Mouse (Mus musculus) spleen, adult 2 months (tissue): ENCODE results near the gene Phc2.

ENCODE experiments used
- CTCF ChIP-seq: fragments of 200-500 bp; IDR thresholded peaks from 2 replicates; pipeline ENCODE4 v1.5.1; 2011; ENCODE audit warnings: mild to moderate bottlenecking, inconsistent platforms; ENCODE audit not compliant: insufficient read depth, insufficient read length, insufficient replicate concordance; ENCODE audit errors: extremely low read depth
- POLR2A ChIP-seq: fragments of 200-500 bp; IDR thresholded peaks from 2 replicates; pipeline ENCODE4 v1.6.1; 2011; ENCODE audit warnings: low read depth, low read length, inconsistent platforms

- TF ChIP-seq CTCF (no peak), POLR2A (no peak)
Measured at GRCm38 (mm10) chr4:128769569-128770355, 115.3 kb downstream of the Phc2 start.
